20 mouse cellular contexts compared by ENCODE assay signal in genomic region chr7:98330375-98331002, GRCm38 (mm10). TPM values are rescaled to one million over a fixed set of nuclear protein-coding genes. Genes with fewer than 3 reads are reported as not detected.
DNase-seq lines count a peak whose midpoint lies in the region; ATAC-seq lines count a peak whose summit lies in the region.
"Had no signal": no experiment of that assay in that cellular context is flagged by ENCODE, and none has a peak within 500 bp of the region (broad histone marks: within the 10 kb centered on the region; RNA-seq: fewer than 3 reads in every experiment).

No protein-coding gene starts in this region.

- DNase-seq in forebrain, embryonic 11.5 days (ENCODE audit: low spot score) = peak; percentile 19
- no peak for DNase-seq in lung, postnatal 10 days
- DNase-seq in liver, embryonic 11.5 days (ENCODE audit: low spot score) = no peak
- DNase-seq in thymus, postnatal 0 days (ENCODE audit: low spot score) = no peak
- no peak for DNase-seq in layer of hippocampus, postnatal 36 days
- DNase-seq: adrenal gland, postnatal 36 days; cerebellum, adult 11 months; heart, adult 2 months; retina, postnatal 1 day; spleen, adult 18-20 months had no signal

- H3K4me2 ChIP-seq in forebrain, embryonic 11.5 days (ENCODE audit: low read depth, low read length, severe bottlenecking) = no peak overlapping the region
- H3K4me2 ChIP-seq in forebrain, embryonic 12.5 days = no peak overlapping the region
- no peak overlapping the region for H3K4me2 ChIP-seq in lung, embryonic 16.5 days (ENCODE audit: low read depth, low read length)
- peak overlapping the region; percentile 40 for H3K4me2 ChIP-seq in liver, embryonic 11.5 days
- no peak overlapping the region for H3K4me2 ChIP-seq in stomach, embryonic 16.5 days (ENCODE audit: low read depth, low read length)
- H3K4me2 ChIP-seq: limb, embryonic 13.5 days; midbrain, embryonic 15.5 days; neural tube, embryonic 12.5 days had no signal

- no peaks in the 10 kb centered on the region for H3K9me3 ChIP-seq in forebrain, embryonic 11.5 days (ENCODE audit: control insufficient read depth, low read length)
- no peaks in the 10 kb centered on the region for H3K9me3 ChIP-seq in forebrain, embryonic 12.5 days
- no peaks in the 10 kb centered on the region for H3K9me3 ChIP-seq in lung, embryonic 16.5 days (ENCODE audit: control insufficient read depth, low read length)
- H3K9me3 ChIP-seq in liver, embryonic 11.5 days (ENCODE audit: control insufficient read depth, low read length) = no peaks in the 10 kb centered on the region
- H3K9me3 ChIP-seq in stomach, embryonic 16.5 days (replicated peaks; ENCODE audit: control insufficient read depth, low read length) = no peaks in the 10 kb centered on the region
- H3K9me3 ChIP-seq: limb, embryonic 13.5 days; midbrain, embryonic 15.5 days; neural tube, embryonic 12.5 days had no signal

- H3K36me3 ChIP-seq in forebrain, embryonic 11.5 days (ENCODE audit: control insufficient read depth, insufficient read depth, low read length) = no peaks in the 10 kb centered on the region
- no peaks in the 10 kb centered on the region for H3K36me3 ChIP-seq in forebrain, embryonic 12.5 days (replicated peaks)
- no peaks in the 10 kb centered on the region for H3K36me3 ChIP-seq in lung, embryonic 16.5 days (ENCODE audit: control insufficient read depth, insufficient read depth, low read length)
- no peaks in the 10 kb centered on the region for H3K36me3 ChIP-seq in liver, embryonic 11.5 days (ENCODE audit: control insufficient read depth, insufficient read depth, low read length)
- H3K36me3 ChIP-seq in stomach, embryonic 16.5 days (ENCODE audit: control insufficient read depth, insufficient read depth, low read length) = no peaks in the 10 kb centered on the region
- H3K36me3 ChIP-seq: limb, embryonic 13.5 days; midbrain, embryonic 15.5 days; neural tube, embryonic 12.5 days had no signal

- H3K27me3 ChIP-seq in forebrain, embryonic 11.5 days (ENCODE audit: control insufficient read depth, insufficient read depth, low read length) = no peaks in the 10 kb centered on the region
- H3K27me3 ChIP-seq in forebrain, embryonic 12.5 days = peaks cover 4% of the 10 kb centered on the region; the same call in 1 of the 2 replicates
- H3K27me3 ChIP-seq in lung, embryonic 16.5 days (ENCODE audit: control insufficient read depth, insufficient read depth, low read depth, low read length) = no peaks in the 10 kb centered on the region
- no peaks in the 10 kb centered on the region for H3K27me3 ChIP-seq in liver, embryonic 11.5 days (replicated peaks; ENCODE audit: control insufficient read depth, insufficient read depth, low read length)
- no peaks in the 10 kb centered on the region for H3K27me3 ChIP-seq in stomach, embryonic 16.5 days (ENCODE audit: control insufficient read depth, insufficient read depth, low read length)
- H3K27me3 ChIP-seq: limb, embryonic 13.5 days; midbrain, embryonic 15.5 days; neural tube, embryonic 12.5 days had no signal

- H3K4me3 ChIP-seq in forebrain, embryonic 11.5 days (ENCODE audit: low read depth, low read length) = no peak overlapping the region
- H3K4me3 ChIP-seq in forebrain, embryonic 12.5 days (replicated peaks) = no peak overlapping the region
- H3K4me3 ChIP-seq in lung, embryonic 16.5 days (ENCODE audit: low read length) = no peak overlapping the region
- H3K4me3 ChIP-seq in liver, embryonic 11.5 days (ENCODE audit: low read depth, low read length) = no peak overlapping the region
- no peak overlapping the region for H3K4me3 ChIP-seq in stomach, embryonic 16.5 days (replicated peaks; ENCODE audit: low read length)
- H3K4me3 ChIP-seq: heart, adult 2 months; limb, embryonic 13.5 days; midbrain, embryonic 15.5 days; neural tube, embryonic 12.5 days had no signal

- no peak overlapping the region for H3K9ac ChIP-seq in forebrain, embryonic 11.5 days (ENCODE audit: low read length)
- no peak overlapping the region for H3K9ac ChIP-seq in forebrain, embryonic 12.5 days
- H3K9ac ChIP-seq in lung, embryonic 16.5 days (ENCODE audit: low read length) = no peak overlapping the region
- peak overlapping the region; percentile 46 for H3K9ac ChIP-seq in liver, embryonic 11.5 days (ENCODE audit: low read depth, low read length)
- no peak overlapping the region for H3K9ac ChIP-seq in stomach, embryonic 16.5 days (ENCODE audit: low read length)
- H3K9ac ChIP-seq: limb, embryonic 13.5 days; midbrain, embryonic 15.5 days; neural tube, embryonic 12.5 days had no signal

- no peak for ATAC-seq in forebrain, embryonic 11.5 days (replicated peaks; ENCODE audit: low FRiP score)
- ATAC-seq in forebrain, embryonic 12.5 days (ENCODE audit: low FRiP score) = no peak
- peak; percentile 56 for ATAC-seq in lung, embryonic 16.5 days (ENCODE audit: low read depth)
- peak; percentile 65 for ATAC-seq in liver, embryonic 11.5 days (replicated peaks; ENCODE audit: low FRiP score)
- ATAC-seq in stomach, embryonic 16.5 days (ENCODE audit: insufficient read depth, low FRiP score) = peak; percentile 60; the same call in 1 of the 2 replicates
- ATAC-seq: midbrain, embryonic 15.5 days had no signal

- H3K4me1 ChIP-seq in forebrain, embryonic 11.5 days (replicated peaks; ENCODE audit: control insufficient read depth, insufficient read depth, low read length) = no peaks in the 10 kb centered on the region
- H3K4me1 ChIP-seq in forebrain, embryonic 12.5 days = no peaks in the 10 kb centered on the region
- H3K4me1 ChIP-seq in lung, embryonic 16.5 days (replicated peaks; ENCODE audit: control insufficient read depth, insufficient read depth, low read length) = peaks cover 17% of the 10 kb centered on the region
- peaks cover 38% of the 10 kb centered on the region for H3K4me1 ChIP-seq in liver, embryonic 11.5 days (replicated peaks; ENCODE audit: control insufficient read depth, insufficient read depth, low read length)
- peaks cover 29% of the 10 kb centered on the region for H3K4me1 ChIP-seq in stomach, embryonic 16.5 days (ENCODE audit: control insufficient read depth, insufficient read depth, low read length)
- H3K4me1 ChIP-seq: midbrain, embryonic 15.5 days; neural tube, embryonic 12.5 days had no signal

- no peak overlapping the region for H3K27ac ChIP-seq in forebrain, embryonic 11.5 days (ENCODE audit: low read depth, low read length)
- H3K27ac ChIP-seq in forebrain, embryonic 12.5 days = no peak overlapping the region
- H3K27ac ChIP-seq in lung, embryonic 16.5 days (ENCODE audit: low read length) = peak overlapping the region; percentile 60
- H3K27ac ChIP-seq in liver, embryonic 11.5 days (ENCODE audit: low read depth, low read length) = peak overlapping the region; percentile 93
- no peak overlapping the region for H3K27ac ChIP-seq in stomach, embryonic 16.5 days (ENCODE audit: low read length)
- H3K27ac ChIP-seq: heart, adult 2 months; hindbrain, postnatal 0 days; kidney, postnatal 0 days; limb, embryonic 13.5 days; midbrain, embryonic 15.5 days; neural tube, embryonic 12.5 days had no signal

- WGBS in forebrain, embryonic 11.5 days = 77% methylated on average over 2 of the region's 2 CpGs
- WGBS in forebrain, embryonic 12.5 days = 90% methylated on average over 2 of the region's 2 CpGs
- 38% methylated on average over 2 of the region's 2 CpGs for WGBS in lung, embryonic 16.5 days
- 79% methylated on average over 2 of the region's 2 CpGs for WGBS in liver, embryonic 11.5 days
- 42% methylated on average over 2 of the region's 2 CpGs for WGBS in stomach, embryonic 16.5 days

RNA-seq across cellular contexts. Expression of gene Acer3, which starts 9.5 kb away (rescaled TPM):
- 16.3 and 16.5 TPM in 2 replicates for polyA plus RNA-seq in forebrain, embryonic 11.5 days (2014; fragmentation: Nextera tagmentation; extraction: Ambion mirVana)
- polyA plus RNA-seq in forebrain, embryonic 12.5 days (2016; fragmentation: Nextera tagmentation; extraction: Ambion mirVana) = 10.6 and 11.7 TPM in 2 replicates
- polyA plus RNA-seq in lung, embryonic 16.5 days (2015; fragmentation: Nextera tagmentation; extraction: Ambion mirVana) = 28.4 and 29.4 TPM in 2 replicates
- 35.2 and 35.8 TPM in 2 replicates for polyA plus RNA-seq in liver, embryonic 11.5 days (2014; fragmentation: Nextera tagmentation; extraction: Ambion mirVana)
- 28.8 and 34.4 TPM in 2 replicates for polyA plus RNA-seq in stomach, embryonic 16.5 days (2015; fragmentation: Nextera tagmentation; extraction: Ambion mirVana)
- polyA plus RNA-seq in thymus, postnatal 0 days (2015; fragmentation: Nextera tagmentation; extraction: Ambion mirVana) = 19.5 and 20.0 TPM in 2 replicates
- 10 to 100 TPM; 21.0 to 21.4 TPM for total RNA-seq in layer of hippocampus, postnatal 36 days (2021)

RNA-seq across cellular contexts. Expression of gene Tsku, which starts 30.6 kb away (rescaled TPM):
- polyA plus RNA-seq in forebrain, embryonic 11.5 days (2014; fragmentation: Nextera tagmentation; extraction: Ambion mirVana) = 9.0 and 9.4 TPM in 2 replicates
- polyA plus RNA-seq in forebrain, embryonic 12.5 days (2016; fragmentation: Nextera tagmentation; extraction: Ambion mirVana) = 6.5 and 7.7 TPM in 2 replicates
- polyA plus RNA-seq in lung, embryonic 16.5 days (2015; fragmentation: Nextera tagmentation; extraction: Ambion mirVana) = 6.6 and 9.4 TPM in 2 replicates
- polyA plus RNA-seq in liver, embryonic 11.5 days (2014; fragmentation: Nextera tagmentation; extraction: Ambion mirVana) = 4.3 and 4.8 TPM in 2 replicates
- 9.9 and 11.5 TPM in 2 replicates for polyA plus RNA-seq in stomach, embryonic 16.5 days (2015; fragmentation: Nextera tagmentation; extraction: Ambion mirVana)
- 3.3 and 4.1 TPM in 2 replicates for polyA plus RNA-seq in thymus, postnatal 0 days (2015; fragmentation: Nextera tagmentation; extraction: Ambion mirVana)
- 1 to 10 TPM; 1.4 TPM for total RNA-seq in layer of hippocampus, postnatal 36 days (2021)
- total RNA-seq: common myeloid progenitor, adult 5-6 weeks had no signal
- polyA plus RNA-seq: erythroblast, embryonic 14.5 days had no signal

Comparison
In these comparisons a context has a peak if more than half of its experiments do, and no peak if none do; other contexts are left out.
1. ATAC-seq: peak in lung, embryonic 16.5 days (single experiment), liver, embryonic 11.5 days (single experiment) and stomach, embryonic 16.5 days (single experiment); none in forebrain, embryonic 11.5 days (single experiment) and forebrain, embryonic 12.5 days (single experiment).
2. H3K27ac ChIP-seq: peak in lung, embryonic 16.5 days (single experiment) and liver, embryonic 11.5 days (single experiment); none in forebrain, embryonic 11.5 days (single experiment), forebrain, embryonic 12.5 days (single experiment) and stomach, embryonic 16.5 days (single experiment).